Mouse (Mus musculus): ENCODE data around the gene Sema6d.
A peak's percentile ranks its signal among the peaks of the same experiment; 100 is the strongest.

Sema6d gene

GRCm38 (mm10) chr2:124171718-124172117 lies 81.9 kb downstream of the Sema6d start:
- no peak for DNase-seq (ENCODE audit: low spot score in 2 of 2)

- no peak for DNase-seq (ENCODE audit: low spot score in 2 of 2)
These were observed 86.5 kb downstream of the Sema6d start for GRCm38 (mm10) chr2:124176265-124176664.

- DNase-seq (ENCODE audit: low spot score in 2 of 2): no peak
These were observed 87.0 kb downstream of the Sema6d start for GRCm38 (mm10) chr2:124176711-124177169.

- DNase-seq (ENCODE audit: low spot score in 2 of 2): no peak
These were observed 99.5 kb downstream of the Sema6d start for GRCm38 (mm10) chr2:124189271-124189670.

- no peak for DNase-seq (ENCODE audit: low spot score in 2 of 2)
These were observed 104.3 kb downstream of the Sema6d start for GRCm38 (mm10) chr2:124194041-124194440.

GRCm38 (mm10) chr2:124201493-124201892 lies 111.7 kb downstream of the Sema6d start:
- DNase-seq (ENCODE audit: low spot score in 2 of 2): no peak

- DNase-seq (ENCODE audit: low spot score in 2 of 2): no peak
These were observed 112.8 kb downstream of the Sema6d start for GRCm38 (mm10) chr2:124202475-124202990.

- no peak for DNase-seq (ENCODE audit: low spot score in 2 of 2)
These were observed 116.0 kb downstream of the Sema6d start for GRCm38 (mm10) chr2:124205811-124206210.

- no peak for DNase-seq (ENCODE audit: low spot score in 2 of 2)
These were observed 118.5 kb downstream of the Sema6d start for GRCm38 (mm10) chr2:124208251-124208650.

GRCm38 (mm10) chr2:124223559-124223958 lies 133.8 kb downstream of the Sema6d start:
- no peak for DNase-seq (ENCODE audit: low spot score in 2 of 2)

- DNase-seq (ENCODE audit: low spot score in 2 of 2): no peak
These were observed 134.6 kb downstream of the Sema6d start for GRCm38 (mm10) chr2:124224328-124224727.

GRCm38 (mm10) chr2:124234636-124235221 lies 145.0 kb downstream of the Sema6d start:
- DNase-seq (ENCODE audit: low spot score in 2 of 2): no peak

GRCm38 (mm10) chr2:124235237-124236055 lies 145.7 kb downstream of the Sema6d start:
- DNase-seq (ENCODE audit: low spot score in 2 of 2): no peak

- DNase-seq (ENCODE audit: low spot score in 2 of 2): no peak
These were observed 147.1 kb downstream of the Sema6d start for GRCm38 (mm10) chr2:124236831-124237230.

- no peak for DNase-seq (ENCODE audit: low spot score in 2 of 2)
These were observed 153.8 kb downstream of the Sema6d start for GRCm38 (mm10) chr2:124243608-124244007.

- DNase-seq (ENCODE audit: low spot score in 2 of 2): peak in 1 of 2 experiments; percentile 67
These were observed 154.9 kb downstream of the Sema6d start for GRCm38 (mm10) chr2:124244543-124245245.

- DNase-seq (ENCODE audit: low spot score in 2 of 2): no peak
These were observed 168.3 kb downstream of the Sema6d start for GRCm38 (mm10) chr2:124258108-124258507.

GRCm38 (mm10) chr2:124264309-124264708 lies 174.5 kb downstream of the Sema6d start:
- DNase-seq (ENCODE audit: low spot score in 2 of 2): no peak

- DNase-seq (ENCODE audit: low spot score in 2 of 2): no peak
These were observed 181.4 kb downstream of the Sema6d start for GRCm38 (mm10) chr2:124271156-124271555.

- no peak for DNase-seq (ENCODE audit: low spot score in 2 of 2)
These were observed 187.7 kb downstream of the Sema6d start for GRCm38 (mm10) chr2:124277492-124277891.

GRCm38 (mm10) chr2:124285109-124285508 lies 195.3 kb downstream of the Sema6d start:
- no peak for DNase-seq (ENCODE audit: low spot score in 2 of 2)

GRCm38 (mm10) chr2:124289356-124289755 lies 199.6 kb downstream of the Sema6d start:
- DNase-seq (ENCODE audit: low spot score in 2 of 2): no peak
